Mouse (Mus musculus) cerebellum, adult (tissue): Measurements from ENCODE around the gene Tra2a.

ENCODE experiments used
- ATAC-seq: cut with Nextera tagmentation; 2 replicates; pipeline ENCODE4 v1.9.2; 2017; ENCODE audit warnings: mild to moderate bottlenecking, moderate library complexity, mixed read lengths; ENCODE audit not compliant: insufficient number of reproducible peaks, low FRiP score, low TSS enrichment

Tra2a gene

DNA sequence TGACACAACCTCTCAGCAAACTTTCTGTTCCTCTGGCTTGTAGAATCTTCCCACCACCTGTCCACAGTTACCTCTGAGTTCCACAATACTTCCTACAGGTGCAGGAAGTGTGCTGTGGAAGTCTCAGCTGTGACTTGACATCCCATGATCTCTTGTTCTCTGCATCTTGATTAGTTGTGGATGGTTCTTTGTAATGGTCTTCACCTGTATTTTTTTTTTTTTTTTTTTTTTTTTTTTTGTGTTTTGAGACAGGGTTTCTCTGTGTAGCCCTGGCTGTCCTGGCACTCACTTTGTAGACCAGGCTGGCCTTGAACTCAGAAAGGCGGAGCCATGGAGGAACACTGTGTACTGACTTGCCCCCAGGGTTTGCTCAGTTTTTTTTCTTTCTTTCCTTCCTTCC is 22.3 kb downstream of the Tra2a start:
- ATAC-seq: no peak

GRCm38 (mm10) chr6:49236331-49236730 is 27.5 kb downstream of the Tra2a start:
- peak; percentile 99 for ATAC-seq

GRCm38 (mm10) chr6:49233356-49233755 is 30.5 kb downstream of the Tra2a start:
- ATAC-seq: no peak

DNA sequence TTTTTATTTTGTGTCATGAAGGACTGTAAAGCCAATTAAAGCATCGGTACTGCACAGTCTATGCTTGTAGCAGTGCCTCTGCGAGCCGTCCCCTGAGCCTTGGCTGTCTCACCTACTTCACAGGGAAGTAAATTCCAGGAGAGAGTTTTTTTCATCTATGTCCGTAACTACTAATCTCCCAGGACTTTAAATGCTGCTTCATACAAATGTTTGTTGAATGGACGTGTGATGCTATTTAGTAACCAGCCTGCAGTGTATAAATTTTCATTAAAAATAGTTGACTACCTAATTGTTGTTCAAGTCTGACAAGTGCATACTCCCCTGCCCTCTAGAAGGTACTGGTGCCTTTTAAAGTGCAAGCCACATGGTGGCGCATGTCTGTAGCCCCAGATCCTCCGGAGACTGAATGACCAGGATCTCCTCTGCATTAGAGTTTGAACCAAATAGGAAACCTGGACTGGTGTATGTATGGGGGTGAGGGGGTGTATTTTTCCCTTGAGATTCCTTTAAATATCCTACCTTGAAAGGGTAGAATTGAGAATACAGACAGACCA is 35.6 kb downstream of the Tra2a start:
- ATAC-seq: no peak

DNA sequence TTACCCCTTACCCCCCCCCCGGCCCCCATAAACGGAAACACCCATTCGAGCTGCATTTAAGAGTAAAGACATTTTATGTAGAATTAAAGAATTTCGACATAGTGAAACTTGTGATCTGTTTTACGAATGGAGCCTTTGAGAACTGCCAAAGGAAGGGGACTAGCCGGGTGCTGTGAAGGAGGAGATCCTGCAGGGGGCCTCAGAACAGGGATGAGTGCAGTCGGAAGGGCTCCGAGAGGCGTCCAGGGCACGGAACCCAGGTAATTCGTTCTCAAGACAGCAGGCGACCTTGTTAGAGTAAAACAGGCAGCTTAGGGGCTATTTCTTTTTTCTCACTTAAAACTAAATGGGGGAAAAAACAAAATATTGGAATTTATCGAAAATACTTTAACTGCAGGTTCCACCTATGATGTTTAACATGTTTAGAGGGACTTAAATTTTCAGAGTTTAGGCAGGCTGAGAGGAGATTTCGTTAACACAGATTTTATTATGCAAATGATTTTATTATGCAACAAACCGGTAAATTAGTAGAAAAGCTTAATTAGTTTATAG is 36.6 kb downstream of the Tra2a start:
- no peak for ATAC-seq

GRCm38 (mm10) chr6:49225728-49226123 is 38.1 kb downstream of the Tra2a start:
- ATAC-seq: no peak

DNA sequence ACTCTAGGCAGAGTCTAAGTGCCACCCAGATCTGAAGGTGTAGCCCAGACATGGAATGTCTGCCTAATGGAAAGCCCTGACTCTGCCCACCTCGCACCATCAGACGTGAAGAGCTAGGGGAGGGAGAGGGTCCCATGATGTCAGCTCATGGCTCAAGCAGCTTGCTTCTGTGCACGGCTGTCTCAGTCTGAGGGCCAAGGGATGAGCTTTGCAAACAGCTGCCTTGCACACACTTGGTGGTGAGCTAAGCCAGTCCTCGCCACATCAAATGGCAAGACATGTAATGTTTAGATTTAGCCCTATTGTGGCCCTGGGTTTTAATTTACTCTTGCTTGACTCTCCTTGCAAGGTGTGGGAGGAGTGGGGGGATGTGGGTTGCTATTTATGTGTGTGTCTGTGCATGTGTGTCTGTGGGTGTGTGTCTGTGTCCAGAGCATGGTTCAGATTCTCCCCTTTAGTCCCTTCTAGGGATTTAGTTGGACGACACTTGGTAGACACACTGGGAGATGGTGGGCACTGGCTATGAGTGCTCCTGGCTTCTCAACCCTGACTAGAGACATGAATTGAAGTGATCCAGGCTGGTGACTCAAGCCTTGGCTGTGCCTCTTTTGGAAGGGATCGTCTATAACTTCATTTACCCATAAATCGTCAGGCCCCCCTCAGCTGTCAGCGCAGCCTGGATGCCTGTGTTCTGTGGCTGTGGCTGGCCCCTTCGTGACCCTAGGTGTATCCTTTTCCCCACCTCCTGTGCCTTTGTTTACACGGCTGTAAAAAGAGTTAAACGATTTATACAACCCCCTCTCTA is 38.7 kb downstream of the Tra2a start:
- ATAC-seq: no peak

DNA sequence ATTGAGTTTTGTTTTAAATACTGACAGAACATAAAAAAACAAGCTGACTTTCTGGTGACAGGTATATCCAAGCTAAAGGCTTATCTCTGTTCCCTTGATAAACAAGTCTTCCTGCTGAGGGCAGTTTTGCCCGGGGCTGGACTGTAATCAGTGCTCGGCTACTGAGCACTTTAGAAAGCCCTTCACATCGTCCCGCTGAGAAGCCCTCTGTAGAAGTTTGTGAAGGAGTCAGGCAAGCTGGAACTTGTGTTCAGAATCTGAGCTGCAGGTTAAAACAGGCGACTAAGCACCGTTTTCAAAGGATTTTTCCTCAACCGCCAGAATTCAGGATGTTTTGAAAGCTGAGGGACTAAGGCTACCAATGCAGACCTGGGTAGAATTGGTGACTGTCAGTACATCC is 41.9 kb downstream of the Tra2a start:
- no peak for ATAC-seq

DNA sequence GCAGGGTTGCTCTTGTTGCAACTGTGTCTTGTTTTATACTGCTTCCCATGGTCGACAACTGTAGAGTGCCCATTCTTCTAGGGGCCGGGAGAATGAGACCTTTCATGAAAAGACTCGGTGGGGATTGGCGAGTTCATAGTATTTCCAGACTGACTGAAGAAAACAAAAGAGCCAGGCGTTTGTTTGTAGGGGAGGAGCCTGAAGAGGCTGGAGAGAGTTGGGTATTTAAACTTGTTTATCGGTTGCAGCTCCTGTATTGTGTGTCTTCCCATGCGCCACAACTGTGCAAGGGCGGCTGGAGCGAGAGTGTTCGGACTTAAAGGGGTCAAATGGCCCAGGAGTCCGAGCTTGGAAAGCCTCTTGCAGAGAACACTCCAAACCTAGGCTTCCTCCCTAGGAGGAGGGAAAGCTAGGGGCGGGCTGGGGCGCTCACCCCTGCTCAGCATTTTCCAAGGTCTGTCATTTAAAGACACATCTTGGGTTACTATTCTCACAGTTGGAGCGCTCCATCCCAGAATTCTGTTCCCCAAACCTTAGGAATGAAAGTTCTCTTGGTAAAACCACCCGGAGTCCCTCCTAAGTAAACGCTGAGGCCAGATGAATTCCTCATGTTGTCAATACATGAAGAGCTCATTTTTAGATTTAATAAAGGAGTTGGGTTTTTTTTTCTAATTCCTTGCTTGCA is 43.8 kb downstream of the Tra2a start:
- no peak for ATAC-seq

GRCm38 (mm10) chr6:49219001-49219560 is 44.8 kb downstream of the Tra2a start:
- ATAC-seq: no peak

DNA sequence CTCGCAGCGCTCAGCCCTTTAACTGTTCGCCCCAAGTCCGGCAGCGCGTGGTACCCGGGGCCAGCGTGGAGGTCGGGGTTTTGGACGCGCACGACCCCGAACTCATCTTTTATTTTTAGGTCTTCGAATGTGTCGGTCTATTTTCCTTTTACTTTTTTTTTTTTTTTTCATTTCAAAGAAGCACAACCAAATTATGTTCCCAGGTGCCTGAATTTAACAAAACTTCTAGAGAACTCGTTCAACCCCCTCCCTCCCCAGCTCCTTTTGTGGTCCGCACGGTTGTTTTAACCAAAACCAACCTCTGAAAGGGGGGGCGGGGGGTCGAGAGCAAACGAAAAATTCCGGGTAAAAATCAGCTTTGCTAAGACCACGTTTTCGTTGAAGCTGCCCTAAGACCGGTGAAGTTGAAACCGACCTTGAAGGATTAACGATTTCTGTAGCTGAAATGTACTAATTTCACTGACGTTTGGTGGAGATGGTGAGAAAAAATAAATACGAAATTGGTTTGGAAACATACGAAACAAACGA is 45.5 kb downstream of the Tra2a start:
- ATAC-seq: no peak

DNA sequence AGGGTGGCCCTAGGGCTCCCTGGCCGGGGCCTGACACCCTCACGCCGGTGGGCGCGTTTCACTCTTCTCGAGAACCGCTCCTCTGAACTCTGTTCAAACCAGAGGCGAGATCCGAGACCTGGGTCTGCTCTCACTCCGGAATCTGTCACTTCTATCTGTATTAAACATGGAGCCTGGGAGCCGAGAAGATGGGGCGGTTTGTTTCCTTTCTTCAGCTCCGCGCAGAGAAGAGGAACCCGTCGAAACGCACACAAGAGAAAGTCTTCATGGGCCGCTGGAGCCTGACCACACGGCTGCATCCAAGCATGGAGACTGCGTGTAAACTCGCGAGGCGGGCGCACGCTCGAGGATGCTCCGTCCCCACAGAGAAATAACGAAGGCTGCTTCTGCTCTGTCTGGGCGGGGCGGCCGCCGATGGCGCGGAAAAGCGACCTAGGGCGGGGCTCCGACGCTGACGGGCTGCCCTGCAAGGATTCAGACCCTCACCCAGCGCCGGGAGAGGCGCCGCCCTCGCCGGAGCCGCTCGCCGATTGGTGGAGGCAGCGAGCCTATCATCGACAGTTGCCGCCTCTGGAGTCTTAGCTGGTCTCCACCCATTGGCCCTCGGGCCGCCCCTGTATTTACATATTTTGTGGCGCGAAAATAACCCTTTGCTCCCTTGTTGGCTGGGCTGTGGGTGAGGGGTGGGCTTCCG is 46.1 kb downstream of the Tra2a start:
- ATAC-seq: no peak

DNA sequence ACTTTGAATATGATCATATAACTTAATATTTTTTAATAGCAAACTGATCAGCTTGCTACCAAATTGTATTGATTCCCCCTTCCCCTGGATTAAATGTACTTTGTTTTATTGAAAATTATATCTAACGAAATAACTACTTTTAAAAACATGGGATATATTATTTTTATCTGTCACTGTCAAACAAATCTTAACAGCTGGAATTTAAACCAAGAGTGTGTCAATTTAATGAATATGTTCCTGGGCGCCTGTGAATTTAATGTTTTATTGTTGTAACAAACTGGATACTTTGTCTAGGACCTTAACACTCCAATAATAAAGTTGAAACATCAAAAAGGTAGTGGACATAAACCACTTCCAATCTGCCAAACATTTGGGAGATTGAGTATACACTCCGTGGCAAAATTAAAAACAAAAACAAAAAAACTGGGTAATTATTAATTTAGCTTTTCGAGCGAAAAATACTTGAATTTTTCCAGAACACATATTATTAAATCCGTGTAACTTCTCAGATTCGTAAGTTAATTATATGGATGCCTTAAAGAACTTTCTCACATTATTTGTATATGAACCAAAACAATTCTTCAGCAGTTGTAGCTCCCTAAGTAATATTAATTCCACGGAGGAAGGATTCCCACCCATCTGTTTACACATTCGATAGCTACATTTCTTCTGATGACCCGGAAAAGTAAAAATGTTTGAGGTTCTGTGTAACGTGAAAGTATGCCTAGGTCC is 46.9 kb downstream of the Tra2a start:
- no peak for ATAC-seq

GRCm38 (mm10) chr6:49215748-49216585 is 47.9 kb downstream of the Tra2a start:
- ATAC-seq: no peak

DNA sequence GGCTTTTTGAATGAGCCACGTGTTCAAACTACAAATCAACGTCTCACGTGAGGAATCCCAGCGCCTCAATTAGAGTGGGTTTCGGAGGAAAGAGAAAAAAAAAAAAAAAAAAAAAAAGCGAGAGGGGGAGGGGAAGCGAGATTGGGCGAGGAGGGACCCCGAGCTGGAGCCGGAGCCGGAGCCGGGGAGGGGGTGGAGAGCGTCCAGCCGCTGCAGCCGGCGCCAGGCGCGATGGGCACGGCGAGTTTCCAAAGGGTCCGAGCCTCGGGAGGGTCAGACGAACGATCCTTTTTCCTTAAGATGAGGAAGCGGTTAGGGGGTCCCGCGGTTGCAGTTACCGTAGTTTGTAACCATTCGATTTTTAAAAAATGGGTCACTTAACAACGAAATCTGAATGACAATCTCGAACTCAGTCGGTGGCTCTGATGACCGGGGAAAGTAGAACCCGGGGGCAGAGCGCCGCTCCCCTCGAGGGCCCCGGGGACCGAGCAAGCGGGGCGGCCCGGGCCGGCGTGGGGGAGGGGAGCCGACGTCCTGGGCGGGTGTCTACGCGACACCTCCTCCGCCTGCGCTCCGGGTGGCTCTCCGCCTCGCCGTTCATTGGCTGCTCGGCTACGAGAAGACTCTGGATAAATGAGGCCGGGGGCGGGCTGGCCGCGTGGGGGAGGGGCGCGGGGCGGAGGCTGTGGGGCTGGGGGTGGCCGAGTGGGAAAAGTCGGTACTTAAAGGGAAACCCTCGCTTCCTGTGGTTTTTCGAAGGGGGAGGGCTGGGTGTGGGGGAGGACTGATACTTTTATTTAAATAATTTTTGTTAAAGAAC is 48.7 kb downstream of the Tra2a start, which contains the start of gene Igf2bp3:
TSS of gene Igf2bp3 (minus strand) at position 30 of the 820 bp plus-strand sequence.
- ATAC-seq: no peak

GRCm38 (mm10) chr6:49214086-49214927 is 49.5 kb downstream of the Tra2a start:
- ATAC-seq: no peak

DNA sequence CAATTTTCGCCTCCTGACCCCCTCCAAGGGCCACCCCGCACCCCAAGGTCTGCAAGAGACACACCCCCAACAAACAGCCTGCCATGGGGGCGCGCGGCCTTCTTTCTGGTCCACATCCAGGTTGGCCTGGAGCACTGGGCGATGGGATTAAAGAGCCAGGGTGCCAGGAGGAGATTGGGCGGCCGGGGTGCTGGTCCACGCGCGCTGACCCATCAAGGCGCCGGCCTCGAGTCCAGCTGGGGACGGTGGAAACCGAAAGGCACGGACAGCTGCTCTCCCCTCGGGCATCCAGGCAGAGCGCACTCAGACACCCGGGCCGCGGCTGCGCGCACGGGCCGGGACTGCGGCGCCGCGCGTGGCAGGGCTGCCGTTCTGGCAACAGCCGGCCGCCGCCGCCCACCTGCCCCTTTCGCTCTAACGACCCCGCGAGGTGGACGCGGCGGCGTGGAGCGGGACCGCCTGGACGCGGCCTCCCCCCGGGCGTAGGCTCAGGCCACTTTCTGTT is 50.2 kb downstream of the Tra2a start:
- no peak for ATAC-seq
